Mouse (Mus musculus) bone marrow macrophage, adult 2 months (primary cell): ENCODE results near the gene 4930563M21Rik.

Experiments
- CTCF ChIP-seq: IDR thresholded peaks from 2 replicates; pipeline ENCODE4 v1.5.1; 2012; ENCODE audit warnings: low read depth, mild to moderate bottlenecking, low read length, moderate library complexity
- POLR2A ChIP-seq: IDR thresholded peaks from 2 replicates; pipeline ENCODE4 v1.6.1; 2012; ENCODE audit warnings: mild to moderate bottlenecking, low read depth, low read length, borderline replicate concordance

DNA sequence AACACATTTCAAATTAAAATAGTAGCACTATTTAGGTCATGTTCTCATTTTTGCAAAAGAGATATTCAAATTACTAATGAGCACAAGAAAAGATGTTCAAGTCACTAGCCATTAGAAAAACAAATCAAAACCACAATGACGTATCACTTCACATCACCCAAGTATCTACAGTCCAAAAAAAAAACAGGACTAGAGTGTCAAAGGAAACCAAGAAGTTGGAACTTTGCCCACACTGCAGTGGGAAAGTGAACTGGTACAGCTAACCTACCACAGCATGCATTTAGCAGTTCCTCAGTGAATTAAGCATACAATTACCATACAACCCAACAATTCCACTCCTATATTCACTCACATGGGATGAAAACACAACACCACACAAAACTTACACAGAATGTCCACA is 77.9 kb downstream of the 4930563M21Rik start:
- TF ChIP-seq CTCF: no peak
- no peak for TF ChIP-seq POLR2A
